In genomic region chr19:17496131-17496530, GRCm38 (mm10) we compare ENCODE assay signal across 22 mouse cellular contexts.
"Had no signal": no experiment of that assay in that cellular context is flagged by ENCODE, and none has a peak within 500 bp of the region (broad histone marks: within the 10 kb centered on the region; RNA-seq: fewer than 3 reads in every experiment).

No protein-coding gene starts in this region.

- H3K4me3 ChIP-seq: gastrocnemius, adult 2 months; heart, embryonic 10.5 days; heart, embryonic 12.5 days; hindbrain, embryonic 10.5 days; hindbrain, embryonic 12.5 days; intestine, embryonic 15.5 days; left cerebral cortex, adult 2 months; limb, embryonic 10.5 days; limb, embryonic 12.5 days; liver, embryonic 13.5 days; liver, embryonic 15.5 days had no signal

- H3K27ac ChIP-seq: gastrocnemius, adult 2 months; heart, embryonic 10.5 days; hindbrain, embryonic 10.5 days; hindbrain, embryonic 12.5 days; hindbrain, embryonic 14.5 days; intestine, embryonic 15.5 days; left cerebral cortex, adult 2 months; limb, embryonic 10.5 days; limb, embryonic 12.5 days; liver, embryonic 13.5 days; liver, embryonic 15.5 days had no signal

- DNase-seq: gastrocnemius, adult 2 months; gastrocnemius, postnatal 10 days; gastrocnemius, postnatal 25 days; heart, postnatal 10 days; heart, postnatal 4 days; kidney, adult 18-20 months; kidney, adult 8-10 months; kidney, postnatal 10 days; kidney, postnatal 25 days; kidney, postnatal 4 days; liver; liver, embryonic 13.5 days had no signal
